9 mouse cellular contexts compared by ENCODE assay signal in genomic region chr7:140858746-140859145, GRCm38 (mm10). TPM values are rescaled to one million over a fixed set of nuclear protein-coding genes. Genes with fewer than 3 reads are reported as not detected.
DNase-seq lines count a peak whose midpoint lies in the region; ATAC-seq and TF ChIP-seq lines count a peak whose summit lies in the region.
"Had no signal": no experiment of that assay in that cellular context is flagged by ENCODE, and none has a peak within 500 bp of the region (broad histone marks: within the 10 kb centered on the region; RNA-seq: fewer than 3 reads in every experiment).

No protein-coding gene starts in this region.

- 89% methylated on average over 8 of the region's 8 CpGs for WGBS in heart, embryonic 10.5 days
- 96% methylated on average over 8 of the region's 8 CpGs for WGBS in forebrain, postnatal 0 days
- WGBS in liver, postnatal 0 days (ENCODE audit: insufficient replicate concordance) = 84% methylated on average over 8 of the region's 8 CpGs

- no peak for TF ChIP-seq EP300 in liver, postnatal 0 days (IDR thresholded peaks at IDR 0.05; ENCODE audit: low read depth)

- H3K27me3 ChIP-seq in heart, embryonic 10.5 days (ENCODE audit: insufficient read depth, poor library complexity, severe bottlenecking) = no peaks in the 10 kb centered on the region
- no peaks in the 10 kb centered on the region for H3K27me3 ChIP-seq in E14TG2a.4 (ENCODE audit: insufficient read depth, low read length)
- no peaks in the 10 kb centered on the region for H3K27me3 ChIP-seq in forebrain, postnatal 0 days (ENCODE audit: insufficient read depth, low read length)
- no peaks in the 10 kb centered on the region for H3K27me3 ChIP-seq in liver, postnatal 0 days (ENCODE audit: insufficient read depth, low read length)

- DNase-seq in heart, embryonic 10.5 days (ENCODE audit: low spot score) = no peak
- no peak for DNase-seq in heart, postnatal 25 days (ENCODE audit: low spot score)
- no peak for DNase-seq in forebrain, postnatal 0 days
- DNase-seq in liver, postnatal 0 days = no peak
- DNase-seq in urinary bladder, postnatal 4 days (ENCODE audit: low spot score in 2 of 2) = no peak
- DNase-seq in left cerebral cortex, postnatal 4 days = no peak
- DNase-seq in gastrocnemius, postnatal 36 days = no peak

- peaks cover 34% of the 10 kb centered on the region for H3K4me1 ChIP-seq in heart, embryonic 10.5 days
- peaks cover 65% of the 10 kb centered on the region for H3K4me1 ChIP-seq in E14TG2a.4 (replicated peaks; ENCODE audit: low read depth, low read length)
- peaks cover 21% of the 10 kb centered on the region for H3K4me1 ChIP-seq in forebrain, postnatal 0 days (ENCODE audit: insufficient read depth)
- H3K4me1 ChIP-seq in liver, postnatal 0 days (ENCODE audit: insufficient read depth) = peaks cover 25% of the 10 kb centered on the region

- ATAC-seq in forebrain, postnatal 0 days = no peak
- no peak for ATAC-seq in liver, postnatal 0 days

- H3K27ac ChIP-seq in heart, embryonic 10.5 days = peak overlapping the region; percentile 91; the same call in 1 of the 2 replicates
- H3K27ac ChIP-seq in forebrain, postnatal 0 days (ENCODE audit: low read depth, low read length) = no peak overlapping the region
- no peak overlapping the region for H3K27ac ChIP-seq in liver, postnatal 0 days (ENCODE audit: low read depth)

- no peak for TF ChIP-seq CTCF in E14TG2a.4 (conservative IDR thresholded peaks at IDR 0.05; ENCODE audit: low read length)
- TF ChIP-seq CTCF in forebrain, postnatal 0 days (IDR thresholded peaks at IDR 0.05; ENCODE audit: low read depth) = no peak
- no peak for TF ChIP-seq CTCF in liver, postnatal 0 days (IDR thresholded peaks at IDR 0.05; ENCODE audit: low read depth)

- no peaks in the 10 kb centered on the region for H3K9me3 ChIP-seq in heart, embryonic 10.5 days
- H3K9me3 ChIP-seq in E14TG2a.4 (ENCODE audit: low read length) = no peaks in the 10 kb centered on the region
- H3K9me3 ChIP-seq in forebrain, postnatal 0 days (ENCODE audit: low read length) = no peaks in the 10 kb centered on the region
- no peaks in the 10 kb centered on the region for H3K9me3 ChIP-seq in liver, postnatal 0 days (ENCODE audit: low read length)

- H3K4me3 ChIP-seq in heart, embryonic 10.5 days = 0 out of 2 replicates have a peak overlapping the region, but pooled peaks have one; percentile 83
- H3K4me3 ChIP-seq in E14TG2a.4 (replicated peaks; ENCODE audit: low read length) = peak overlapping the region; percentile 90
- H3K4me3 ChIP-seq in forebrain, postnatal 0 days (ENCODE audit: low read depth, low read length) = peak overlapping the region; percentile 59
- no peak overlapping the region for H3K4me3 ChIP-seq in liver, postnatal 0 days (ENCODE audit: low read depth, low read length)

- H3K4me2 ChIP-seq in forebrain, postnatal 0 days (ENCODE audit: low read depth) = peak overlapping the region; percentile 80
- peak overlapping the region; percentile 85 for H3K4me2 ChIP-seq in liver, postnatal 0 days (ENCODE audit: low read depth, low read length)

- peaks cover 66% of the 10 kb centered on the region for H3K36me3 ChIP-seq in heart, embryonic 10.5 days
- peaks cover 78% of the 10 kb centered on the region for H3K36me3 ChIP-seq in E14TG2a.4 (ENCODE audit: insufficient read depth, low read length)
- H3K36me3 ChIP-seq in forebrain, postnatal 0 days (ENCODE audit: insufficient read depth) = peaks cover 57% of the 10 kb centered on the region
- peaks cover 63% of the 10 kb centered on the region for H3K36me3 ChIP-seq in liver, postnatal 0 days (replicated peaks; ENCODE audit: insufficient read depth, low read length)

- H3K9ac ChIP-seq in forebrain, postnatal 0 days = peak overlapping the region; percentile 87; the same call in 1 of the 2 replicates
- H3K9ac ChIP-seq in liver, postnatal 0 days (replicated peaks) = peak overlapping the region; percentile 90; the same call in 1 of the 2 replicates

- intact Hi-C loops in heart, postnatal 25 days (cut with DNase I) = no loop called here
- intact Hi-C loops in left cerebral cortex, postnatal 4 days (cut with DNase I) = loop anchor here (10.0 kb wide), 1 partner anchor 316 kb away; the partner anchor contains the start of gene Rnh1
- intact Hi-C loops in gastrocnemius, postnatal 36 days (cut with DNase I) = no loop called here

RNA-seq across cellular contexts. Expression of gene Bet1l, which starts 1.4 kb away (rescaled TPM):
- polyA plus RNA-seq in heart, embryonic 10.5 days (2016; fragmentation: Nextera tagmentation; extraction: Ambion mirVana) = 28.1 and 31.4 TPM in 2 replicates
- 10 to 100 TPM; 10.0 to 11.7 TPM for total RNA-seq in heart, postnatal 25 days (2021)
- total RNA-seq in forebrain, postnatal 0 days (2014; rRNA removed) = 30.8 and 34.5 TPM in 2 replicates
- polyA plus RNA-seq in forebrain, postnatal 0 days (2015; fragmentation: Nextera tagmentation; extraction: Ambion mirVana) = 48.8 and 58.0 TPM in 2 replicates
- 30.7 and 35.9 TPM in 2 replicates for polyA plus RNA-seq in liver, postnatal 0 days (2015; fragmentation: Nextera tagmentation; extraction: Ambion mirVana)
- 10 to 100 TPM; 23.0 to 25.2 TPM for total RNA-seq in left cerebral cortex, postnatal 4 days (2021)
- total RNA-seq in gastrocnemius, postnatal 36 days (2021) = 1 to 10 TPM; 5.2 to 7.9 TPM

RNA-seq across cellular contexts. Expression of gene Ric8a, which starts 2.0 kb away (rescaled TPM):
- 47.3 and 58.8 TPM in 2 replicates for polyA plus RNA-seq in heart, embryonic 10.5 days (2016; fragmentation: Nextera tagmentation; extraction: Ambion mirVana)
- 10 to 100 TPM; 20.1 to 21.8 TPM for total RNA-seq in heart, postnatal 25 days (2021)
- total RNA-seq in forebrain, postnatal 0 days (2014; rRNA removed) = 98.8 and 123 TPM in 2 replicates
- 79.5 and 91.8 TPM in 2 replicates for polyA plus RNA-seq in forebrain, postnatal 0 days (2015; fragmentation: Nextera tagmentation; extraction: Ambion mirVana)
- polyA plus RNA-seq in liver, postnatal 0 days (2015; fragmentation: Nextera tagmentation; extraction: Ambion mirVana) = 15.9 and 17.1 TPM in 2 replicates
- total RNA-seq in left cerebral cortex, postnatal 4 days (2021) = 100 to 1,000 TPM in 1 of 2 experiments, 10 to 100 TPM in 1; 93.4 to 112 TPM
- total RNA-seq in gastrocnemius, postnatal 36 days (2021) = 10 to 100 TPM; 12.6 to 14.9 TPM

RNA-seq across cellular contexts. Expression of gene Gm45785, which starts 2.6 kb away (rescaled TPM):
- polyA plus RNA-seq in heart, embryonic 10.5 days (2016; fragmentation: Nextera tagmentation; extraction: Ambion mirVana) = not detected in 2 replicates
- total RNA-seq in heart, postnatal 25 days (2021) = not detected
- total RNA-seq in forebrain, postnatal 0 days (2014; rRNA removed) = 2.0 and 4.2 TPM in 2 replicates
- not detected in 2 replicates for polyA plus RNA-seq in forebrain, postnatal 0 days (2015; fragmentation: Nextera tagmentation; extraction: Ambion mirVana)
- polyA plus RNA-seq in liver, postnatal 0 days (2015; fragmentation: Nextera tagmentation; extraction: Ambion mirVana) = not detected in 2 replicates
- total RNA-seq in left cerebral cortex, postnatal 4 days (2021) = 1 to 10 TPM; 1.4 TPM
- not detected for total RNA-seq in gastrocnemius, postnatal 36 days (2021)
- polyA plus RNA-seq: C2C12 had no signal

RNA-seq across cellular contexts. Expression of gene Odf3, which starts 11.1 kb away (rescaled TPM):
- polyA plus RNA-seq in heart, embryonic 10.5 days (2016; fragmentation: Nextera tagmentation; extraction: Ambion mirVana) = not detected in 2 replicates
- total RNA-seq in heart, postnatal 25 days (2021) = not detected
- not detected in 2 replicates for total RNA-seq in forebrain, postnatal 0 days (2014; rRNA removed)
- 0.10 and 0.13 TPM in 2 replicates for polyA plus RNA-seq in forebrain, postnatal 0 days (2015; fragmentation: Nextera tagmentation; extraction: Ambion mirVana)
- not detected in 2 replicates for polyA plus RNA-seq in liver, postnatal 0 days (2015; fragmentation: Nextera tagmentation; extraction: Ambion mirVana)
- not detected for total RNA-seq in left cerebral cortex, postnatal 4 days (2021)
- total RNA-seq in gastrocnemius, postnatal 36 days (2021) = not detected

RNA-seq across cellular contexts. Expression of gene Scgb1c1, which starts 13.4 kb away (rescaled TPM):
- polyA plus RNA-seq in heart, embryonic 10.5 days (2016; fragmentation: Nextera tagmentation; extraction: Ambion mirVana) = not detected in 2 replicates
- total RNA-seq in heart, postnatal 25 days (2021) = 10 to 100 TPM; 10.8 to 14.5 TPM
- not detected in 2 replicates for total RNA-seq in forebrain, postnatal 0 days (2014; rRNA removed)
- polyA plus RNA-seq in forebrain, postnatal 0 days (2015; fragmentation: Nextera tagmentation; extraction: Ambion mirVana) = 0.48 TPM in 1 of 2 replicates, not detected in the other
- not detected in 2 replicates for polyA plus RNA-seq in liver, postnatal 0 days (2015; fragmentation: Nextera tagmentation; extraction: Ambion mirVana)
- total RNA-seq in left cerebral cortex, postnatal 4 days (2021) = not detected
- total RNA-seq in gastrocnemius, postnatal 36 days (2021) = not detected
- polyA plus RNA-seq: C2C12 had no signal
